Mouse (Mus musculus) monocyte, adult 5-6 weeks (primary cell): ENCODE measurements around the gene Scrn3. TPM values are rescaled to one million over a fixed set of nuclear protein-coding genes. Genes with fewer than 3 reads are reported as not detected.

Experiments used
- ATAC-seq: fragments of 153-309, 156-312 bp; replicated peaks from 2 replicates; pipeline ENCODE4 v1.8.0; 2017; ENCODE audit warnings: mild to moderate bottlenecking; ENCODE audit not compliant: low TSS enrichment, insufficient number of reproducible peaks, severe bottlenecking, poor library complexity, low FRiP score
- total RNA-seq: library from RNA; stranded (forward); fragments of 200-1000, 200-491, 200-594 nt; gene quantifications from 3 replicates; pipeline ENCODE4 v1.2.3, GENCODE M21; 2017

The Scrn3 gene
- total RNA-seq, 1 experiment from 2014 or later: 6.3 TPM

GRCm38 (mm10) chr2:73273249-73274118 lies 38.9 kb upstream of the Scrn3 start:
- ATAC-seq: no peak

- no peak for ATAC-seq
Observed at GRCm38 (mm10) chr2:73274119-73274920, 38.1 kb upstream of the Scrn3 start.

GRCm38 (mm10) chr2:73275261-73276040 lies 37.0 kb upstream of the Scrn3 start:
- no peak for ATAC-seq

GRCm38 (mm10) chr2:73276141-73276571 lies 36.2 kb upstream of the Scrn3 start:
- ATAC-seq: no peak

- no peak for ATAC-seq
Observed at GRCm38 (mm10) chr2:73277021-73277708, 35.2 kb upstream of the Scrn3 start.

GRCm38 (mm10) chr2:73277709-73278075 lies 34.7 kb upstream of the Scrn3 start:
- ATAC-seq: no peak

- peak; percentile 64; the same call in 1 of the 2 replicates for ATAC-seq
Observed at GRCm38 (mm10) chr2:73278131-73278854, 34.1 kb upstream of the Scrn3 start.

GRCm38 (mm10) chr2:73278869-73279268 lies 33.5 kb upstream of the Scrn3 start:
- ATAC-seq: no peak

GRCm38 (mm10) chr2:73279271-73280038 lies 32.9 kb upstream of the Scrn3 start:
- no peak for ATAC-seq

- ATAC-seq: no peak
Observed at GRCm38 (mm10) chr2:73280356-73281047, 31.9 kb upstream of the Scrn3 start.

- ATAC-seq: no peak
Observed at GRCm38 (mm10) chr2:73281048-73281661, 31.2 kb upstream of the Scrn3 start.

GRCm38 (mm10) chr2:73281707-73282106 lies 30.7 kb upstream of the Scrn3 start:
- ATAC-seq: no peak

GRCm38 (mm10) chr2:73285630-73286029 lies 26.8 kb upstream of the Scrn3 start:
- ATAC-seq: no peak

GRCm38 (mm10) chr2:73291130-73291529 lies 21.3 kb upstream of the Scrn3 start:
- ATAC-seq: no peak

- ATAC-seq: no peak
Observed at GRCm38 (mm10) chr2:73295023-73295422, 17.4 kb upstream of the Scrn3 start.

GRCm38 (mm10) chr2:73298154-73298553 lies 14.2 kb upstream of the Scrn3 start:
- no peak for ATAC-seq
